ENCODE assay signal across 10 mouse cellular contexts in the genomic region with DNA sequence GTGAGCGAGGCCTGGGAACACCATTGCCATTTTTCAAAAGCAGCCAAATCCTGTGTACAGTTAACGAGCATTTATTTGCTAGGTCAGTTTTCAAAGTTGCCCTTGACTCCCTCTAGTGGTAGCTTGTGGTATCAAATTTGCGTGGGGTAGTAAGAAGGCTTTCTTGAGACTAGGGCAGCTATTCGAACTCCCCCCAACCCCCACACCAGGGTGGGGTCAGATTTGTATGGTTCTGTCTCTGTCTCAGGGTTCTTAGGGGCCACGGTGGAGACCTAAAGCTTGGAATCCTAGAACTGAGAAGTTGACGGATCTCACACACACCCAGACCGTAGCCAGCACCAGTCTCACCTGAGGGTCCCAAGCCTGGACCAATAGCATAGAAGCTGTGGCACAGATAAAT. TPM values are rescaled to one million over a fixed set of nuclear protein-coding genes. Genes with fewer than 3 reads are reported as not detected.
DNase-seq lines count a peak whose midpoint lies in the region; ATAC-seq and TF ChIP-seq lines count a peak whose summit lies in the region.
"Had no signal": no experiment of that assay in that cellular context is flagged by ENCODE, and none has a peak within 500 bp of the region (broad histone marks: within the 10 kb centered on the region; RNA-seq: fewer than 3 reads in every experiment).

No protein-coding gene starts in this region.

- H3K27ac ChIP-seq in kidney, adult 2 months (ENCODE audit: insufficient read depth, low read depth, low read length), result no peak overlapping the region
- H3K27ac ChIP-seq in limb, embryonic 10.5 days, result no peak overlapping the region
- H3K27ac ChIP-seq in midbrain, embryonic 15.5 days, result no peak overlapping the region
- H3K27ac ChIP-seq in stomach, embryonic 14.5 days (ENCODE audit: low read length), result no peak overlapping the region
- H3K27ac ChIP-seq: embryonic facial prominence, embryonic 15.5 days; stomach, embryonic 15.5 days had no signal

- H3K4me3 ChIP-seq in kidney, adult 2 months (ENCODE audit: insufficient read depth, low read depth, low read length), result no peak overlapping the region
- no peak overlapping the region for H3K4me3 ChIP-seq in limb, embryonic 10.5 days
- H3K4me3 ChIP-seq in midbrain, embryonic 15.5 days, result no peak overlapping the region
- no peak overlapping the region for H3K4me3 ChIP-seq in stomach, embryonic 14.5 days (ENCODE audit: low read depth, low read length)
- H3K4me3 ChIP-seq: embryonic facial prominence, embryonic 15.5 days; stomach, embryonic 15.5 days had no signal

- no peaks in the 10 kb centered on the region for H3K27me3 ChIP-seq in kidney, adult 2 months (replicated peaks; ENCODE audit: control insufficient read depth, insufficient read depth, low read length)
- H3K27me3 ChIP-seq in limb, embryonic 10.5 days (ENCODE audit: low read depth, poor library complexity, severe bottlenecking), result no peaks in the 10 kb centered on the region
- no peaks in the 10 kb centered on the region for H3K27me3 ChIP-seq in midbrain, embryonic 15.5 days (replicated peaks)
- no peaks in the 10 kb centered on the region for H3K27me3 ChIP-seq in stomach, embryonic 14.5 days (ENCODE audit: control insufficient read depth, insufficient read depth, low read length)
- H3K27me3 ChIP-seq: embryonic facial prominence, embryonic 15.5 days; stomach, embryonic 15.5 days had no signal

- DNase-seq in ovary, postnatal 14 days (ENCODE audit: low spot score), result peak; percentile 66
- DNase-seq in ovary, postnatal 36 days (ENCODE audit: low spot score), result no peak
- DNase-seq in cerebellum, adult 18-20 months, result peak; percentile 84 to 85
- peak; percentile 55 to 65 for DNase-seq in frontal cortex, postnatal 10 days (ENCODE audit: low spot score in 2 of 2)
- peak; percentile 76 for DNase-seq in kidney, adult 2 months
- DNase-seq in limb, embryonic 10.5 days (ENCODE audit: low spot score), result peak; percentile 61

- ATAC-seq in midbrain, embryonic 15.5 days (replicated peaks), result peak; percentile 56
- ATAC-seq in stomach, embryonic 14.5 days (ENCODE audit: insufficient number of reproducible peaks, insufficient read depth, low FRiP score, low read depth), result peak; percentile 49; the same call in 1 of the 2 replicates

- no peak for TF ChIP-seq POLR2A in kidney, adult 2 months (IDR thresholded peaks at IDR 0.05; ENCODE audit: low read depth, low read length)

- H3K9me3 ChIP-seq in limb, embryonic 10.5 days (replicated peaks), result no peaks in the 10 kb centered on the region
- no peaks in the 10 kb centered on the region for H3K9me3 ChIP-seq in midbrain, embryonic 15.5 days
- no peaks in the 10 kb centered on the region for H3K9me3 ChIP-seq in stomach, embryonic 14.5 days (ENCODE audit: control insufficient read depth, low read depth, low read length)
- H3K9me3 ChIP-seq: embryonic facial prominence, embryonic 15.5 days; stomach, embryonic 15.5 days had no signal

- no peak overlapping the region for H3K4me2 ChIP-seq in midbrain, embryonic 15.5 days
- no peak overlapping the region for H3K4me2 ChIP-seq in stomach, embryonic 14.5 days (replicated peaks; ENCODE audit: low read depth, low read length)
- H3K4me2 ChIP-seq: embryonic facial prominence, embryonic 15.5 days; stomach, embryonic 15.5 days had no signal

- TF ChIP-seq CTCF in kidney, adult 2 months (conservative IDR thresholded peaks at IDR 0.05; ENCODE audit: insufficient read depth, insufficient read length, low read depth, low read length), result peak; percentile 45

- 18% methylated on average over 7 of the region's 7 CpGs for WGBS in kidney, adult 2 months
- 27% methylated on average over 7 of the region's 7 CpGs for WGBS in limb, embryonic 10.5 days
- WGBS in midbrain, embryonic 15.5 days, result 20% methylated on average over 7 of the region's 7 CpGs
- 21% methylated on average over 7 of the region's 7 CpGs for whole genome bisulfite sequencing in stomach, embryonic 14.5 days

- no peaks in the 10 kb centered on the region for H3K4me1 ChIP-seq in kidney, adult 2 months (ENCODE audit: control insufficient read depth, insufficient read depth, low read length)
- no peaks in the 10 kb centered on the region for H3K4me1 ChIP-seq in limb, embryonic 10.5 days
- peaks cover 6% of the 10 kb centered on the region for H3K4me1 ChIP-seq in midbrain, embryonic 15.5 days
- H3K4me1 ChIP-seq in stomach, embryonic 14.5 days (ENCODE audit: control insufficient read depth, insufficient read depth, low read length), result no peaks in the 10 kb centered on the region

- no peaks in the 10 kb centered on the region; the same call in 1 of the 2 replicates for H3K36me3 ChIP-seq in kidney, adult 2 months (ENCODE audit: control insufficient read depth, insufficient read depth, low read length)
- H3K36me3 ChIP-seq in limb, embryonic 10.5 days, result peaks cover 7% of the 10 kb centered on the region; the same call in 1 of the 2 replicates
- H3K36me3 ChIP-seq in midbrain, embryonic 15.5 days (replicated peaks), result no peaks in the 10 kb centered on the region
- H3K36me3 ChIP-seq in stomach, embryonic 14.5 days (ENCODE audit: control insufficient read depth, insufficient read depth, low read length), result no peaks in the 10 kb centered on the region
- H3K36me3 ChIP-seq: embryonic facial prominence, embryonic 15.5 days; stomach, embryonic 15.5 days had no signal

- no peak overlapping the region for H3K9ac ChIP-seq in midbrain, embryonic 15.5 days
- H3K9ac ChIP-seq in stomach, embryonic 14.5 days (replicated peaks; ENCODE audit: low read depth, low read length), result no peak overlapping the region
- H3K9ac ChIP-seq: embryonic facial prominence, embryonic 15.5 days; stomach, embryonic 15.5 days had no signal

RNA-seq across cellular contexts. Expression of a gene that starts 18.7 kb away (rescaled TPM):
- 81.6 and 87.7 TPM in 2 replicates for polyA plus RNA-seq in kidney, adult 2 months (2012; rRNA removed)
- polyA plus RNA-seq in limb, embryonic 10.5 days (2016; fragmentation: Nextera tagmentation; extraction: Ambion mirVana), result 3.5 and 4.1 TPM in 2 replicates
- polyA plus RNA-seq in midbrain, embryonic 15.5 days (2015; fragmentation: Nextera tagmentation; extraction: Ambion mirVana), result 14.5 and 14.7 TPM in 2 replicates
- polyA plus RNA-seq in stomach, embryonic 14.5 days (2014; fragmentation: Nextera tagmentation; extraction: Ambion mirVana), result 20.7 and 21.1 TPM in 2 replicates

RNA-seq across cellular contexts. Expression of a gene that starts 53.1 kb away (rescaled TPM):
- polyA plus RNA-seq in kidney, adult 2 months (2012; rRNA removed), result 17.7 and 18.8 TPM in 2 replicates
- polyA plus RNA-seq in limb, embryonic 10.5 days (2016; fragmentation: Nextera tagmentation; extraction: Ambion mirVana), result 29.3 and 30.0 TPM in 2 replicates
- 66.1 and 69.4 TPM in 2 replicates for polyA plus RNA-seq in midbrain, embryonic 15.5 days (2015; fragmentation: Nextera tagmentation; extraction: Ambion mirVana)
- polyA plus RNA-seq in stomach, embryonic 14.5 days (2014; fragmentation: Nextera tagmentation; extraction: Ambion mirVana), result 25.7 and 28.2 TPM in 2 replicates
